Mouse (Mus musculus): ENCODE results near the gene A730061H03Rik. TPM values are rescaled to one million over a fixed set of nuclear protein-coding genes. Genes with fewer than 3 reads are reported as not detected.

A730061H03Rik gene
- polyA plus RNA-seq, 2 experiments, result 0.67 to 0.74 TPM

GRCm38 (mm10) chr14:55524785-55525184 is 35.4 kb downstream of the A730061H03Rik start, which contains the start of gene Nrl:
TSS of gene Nrl (minus strand) at chr14:55524981.
- no peaks in the 10 kb centered on the region for H3K9me3 ChIP-seq (ENCODE audit: control insufficient read depth, low read length)
- no peak for ATAC-seq (ENCODE audit: low FRiP score, low read depth)
- no peaks in the 10 kb centered on the region for H3K36me3 ChIP-seq (ENCODE audit: control insufficient read depth, insufficient read depth, low read length)
- no peak within 1 kb of the TSS for H3K4me3 ChIP-seq (replicated peaks; ENCODE audit: low read length)
- no peak for DNase-seq (ENCODE audit: low spot score)
- H3K4me2 ChIP-seq (replicated peaks; ENCODE audit: low read depth, low read length, severe bottlenecking), result no peak within 1 kb of the TSS
- H3K27ac ChIP-seq (replicated peaks; ENCODE audit: low read depth, low read length), result no peak within 1 kb of the TSS
- TF ChIP-seq POLR2A (IDR thresholded peaks at IDR 0.05; ENCODE audit: borderline replicate concordance, extremely low read depth, insufficient read depth, insufficient read length), result no peak
- H3K4me1 ChIP-seq (ENCODE audit: control insufficient read depth, insufficient read depth, low read length), result no peaks in the 10 kb centered on the region
- no peak within 1 kb of the TSS for H3K9ac ChIP-seq (ENCODE audit: low read depth, low read length, severe bottlenecking)
- H3K27me3 ChIP-seq (ENCODE audit: control insufficient read depth, insufficient read depth, low read length), result peaks cover 25% of the 10 kb centered on the region
- 23% methylated on average over 8 of the region's 8 CpGs for WGBS

- H3K4me2 ChIP-seq (replicated peaks; ENCODE audit: low read depth, low read length, severe bottlenecking), result no peak overlapping the region
- H3K4me1 ChIP-seq (ENCODE audit: control insufficient read depth, insufficient read depth, low read length), result no peaks in the 10 kb centered on the region
- no peaks in the 10 kb centered on the region for H3K36me3 ChIP-seq (ENCODE audit: control insufficient read depth, insufficient read depth, low read length)
- WGBS, result 68% methylated on average over 4 of the region's 4 CpGs
- ATAC-seq (ENCODE audit: low FRiP score, low read depth) (no peak), DNase-seq (ENCODE audit: low spot score) (no peak)
- peaks cover 31% of the 10 kb centered on the region for H3K27me3 ChIP-seq (ENCODE audit: control insufficient read depth, insufficient read depth, low read length)
- no peak for TF ChIP-seq POLR2A (IDR thresholded peaks at IDR 0.05; ENCODE audit: borderline replicate concordance, extremely low read depth, insufficient read depth, insufficient read length)
- no peak overlapping the region for H3K27ac ChIP-seq (replicated peaks; ENCODE audit: low read depth, low read length)
- H3K4me3 ChIP-seq (replicated peaks; ENCODE audit: low read length), result no peak overlapping the region
- no peak overlapping the region for H3K9ac ChIP-seq (ENCODE audit: low read depth, low read length, severe bottlenecking)
- no peaks in the 10 kb centered on the region for H3K9me3 ChIP-seq (ENCODE audit: control insufficient read depth, low read length)
Observed at GRCm38 (mm10) chr14:55524062-55524461, 36.1 kb downstream of the A730061H03Rik start.

GRCm38 (mm10) chr14:55520451-55521361 is 39.5 kb downstream of the A730061H03Rik start:
- WGBS, result under 1% methylated on average over 61 of the region's 61 CpGs
- no peak for ATAC-seq (ENCODE audit: low FRiP score, low read depth)
- no peaks in the 10 kb centered on the region for H3K9me3 ChIP-seq (ENCODE audit: control insufficient read depth, low read length)
- peak overlapping the region; percentile 84 for H3K4me2 ChIP-seq (replicated peaks; ENCODE audit: low read depth, low read length, severe bottlenecking)
- H3K4me1 ChIP-seq (ENCODE audit: control insufficient read depth, insufficient read depth, low read length), result no peaks in the 10 kb centered on the region
- H3K27ac ChIP-seq (replicated peaks; ENCODE audit: low read depth, low read length), result no peak overlapping the region
- no peak for TF ChIP-seq POLR2A (IDR thresholded peaks at IDR 0.05; ENCODE audit: borderline replicate concordance, extremely low read depth, insufficient read depth, insufficient read length)
- DNase-seq (ENCODE audit: low spot score), result no peak
- H3K9ac ChIP-seq (ENCODE audit: low read depth, low read length, severe bottlenecking), result peak overlapping the region; percentile 48
- H3K4me3 ChIP-seq (replicated peaks; ENCODE audit: low read length), result peak overlapping the region; percentile 43
- H3K36me3 ChIP-seq (ENCODE audit: control insufficient read depth, insufficient read depth, low read length), result no peaks in the 10 kb centered on the region
- peaks cover 34% of the 10 kb centered on the region for H3K27me3 ChIP-seq (ENCODE audit: control insufficient read depth, insufficient read depth, low read length)

- Histone ChIP-seq H3K27me3 (ENCODE audit: control insufficient read depth, insufficient read depth, low read length) (peaks cover 33% of the 10 kb centered on the region), H3K4me3 (replicated peaks; ENCODE audit: low read length) (no peak overlapping the region), H3K4me2 (replicated peaks; ENCODE audit: low read depth, low read length, severe bottlenecking) (no peak overlapping the region), H3K9me3 (ENCODE audit: control insufficient read depth, low read length) (no peaks in the 10 kb centered on the region), H3K9ac (ENCODE audit: low read depth, low read length, severe bottlenecking) (no peak overlapping the region), H3K36me3 (ENCODE audit: control insufficient read depth, insufficient read depth, low read length) (no peaks in the 10 kb centered on the region), H3K4me1 (ENCODE audit: control insufficient read depth, insufficient read depth, low read length) (no peaks in the 10 kb centered on the region), H3K27ac (replicated peaks; ENCODE audit: low read depth, low read length) (no peak overlapping the region)
- DNase-seq (ENCODE audit: low spot score) (no peak), ATAC-seq (ENCODE audit: low FRiP score, low read depth) (no peak)
- no peak for TF ChIP-seq POLR2A (IDR thresholded peaks at IDR 0.05; ENCODE audit: borderline replicate concordance, extremely low read depth, insufficient read depth, insufficient read length)
- WGBS, result 70% methylated on average over 4 of the region's 4 CpGs
Observed at GRCm38 (mm10) chr14:55519604-55520003, 40.6 kb downstream of the A730061H03Rik start.

- Histone ChIP-seq H3K36me3 (ENCODE audit: control insufficient read depth, insufficient read depth, low read length) (no peaks in the 10 kb centered on the region), H3K9ac (ENCODE audit: low read depth, low read length, severe bottlenecking) (no peak overlapping the region), H3K9me3 (ENCODE audit: control insufficient read depth, low read length) (no peaks in the 10 kb centered on the region), H3K4me3 (replicated peaks; ENCODE audit: low read length) (no peak overlapping the region), H3K27ac (replicated peaks; ENCODE audit: low read depth, low read length) (no peak overlapping the region), H3K4me1 (ENCODE audit: control insufficient read depth, insufficient read depth, low read length) (no peaks in the 10 kb centered on the region), H3K27me3 (ENCODE audit: control insufficient read depth, insufficient read depth, low read length) (peaks cover 29% of the 10 kb centered on the region), H3K4me2 (replicated peaks; ENCODE audit: low read depth, low read length, severe bottlenecking) (no peak overlapping the region)
- no peak for DNase-seq (ENCODE audit: low spot score)
- 65% methylated on average over 2 of the region's 2 CpGs for WGBS
- no peak for TF ChIP-seq POLR2A (IDR thresholded peaks at IDR 0.05; ENCODE audit: borderline replicate concordance, extremely low read depth, insufficient read depth, insufficient read length)
- no peak for ATAC-seq (ENCODE audit: low FRiP score, low read depth)
Observed at GRCm38 (mm10) chr14:55518897-55519296, 41.3 kb downstream of the A730061H03Rik start.

Measured in limb, embryonic 14.5 days (tissue).